Mouse (Mus musculus) liver, embryonic 15.5 days (tissue): Measurements from ENCODE around the gene Kif21a. TPM values are rescaled to one million over a fixed set of nuclear protein-coding genes. Genes with fewer than 3 reads are reported as not detected.

Experiments used
- ATAC-seq: fragments of 200-750 bp; cut with Nextera tagmentation; 2 replicates; pipeline ENCODE4 v1.8.0; 2017; ENCODE audit warnings: moderate number of reproducible peaks, mild to moderate bottlenecking, moderate library complexity; ENCODE audit not compliant: insufficient read depth
- H3K27ac ChIP-seq: fragments of 300-500 bp; sonication (generic); replicated peaks from 2 replicates; pipeline ENCODE4 v1.5.1; 2015; ENCODE audit warnings: mild to moderate bottlenecking, inconsistent platforms
- H3K27me3 ChIP-seq: fragments of 300-500 bp; sonication (generic); 2 replicates; pipeline ENCODE4 v1.6.1; 2015; ENCODE audit warnings: mild to moderate bottlenecking, inconsistent platforms
- H3K36me3 ChIP-seq: fragments of 300-500 bp; sonication (generic); replicated peaks from 2 replicates; pipeline ENCODE4 v1.6.1; 2015; ENCODE audit warnings: moderate library complexity, mild to moderate bottlenecking, inconsistent platforms
- H3K4me1 ChIP-seq: fragments of 300-500 bp; sonication (generic); replicated peaks from 2 replicates; pipeline ENCODE4 v1.6.1; 2015; ENCODE audit warnings: inconsistent platforms
- H3K4me2 ChIP-seq: fragments of 300-500 bp; sonication (generic); 2 replicates; pipeline ENCODE4 v1.6.1; 2015; ENCODE audit warnings: moderate library complexity, mild to moderate bottlenecking, inconsistent platforms
- H3K4me3 ChIP-seq: fragments of 300-500 bp; sonication (generic); replicated peaks from 2 replicates; pipeline ENCODE4 v1.5.1; 2015; ENCODE audit warnings: mild to moderate bottlenecking, inconsistent platforms
- H3K9ac ChIP-seq: fragments of 300-500 bp; sonication (generic); 2 replicates; pipeline ENCODE4 v1.6.1; 2015; ENCODE audit warnings: moderate library complexity, mild to moderate bottlenecking, inconsistent platforms
- H3K9me3 ChIP-seq: fragments of 300-500 bp; sonication (generic); replicated peaks from 2 replicates; pipeline ENCODE4 v1.6.1; 2016; ENCODE audit warnings: inconsistent platforms
- WGBS: fragments of 180-500 bp; shearing (Covaris S2); methylation state at CpG from one replicate; pipeline ENCODE4 v1.1.7; 2015; ENCODE audit warnings: mixed read lengths; ENCODE audit not compliant: insufficient replicate concordance; 5-methylcytosine and 5-hydroxymethylcytosine counted together
- polyA plus RNA-seq: library from polyadenylated mRNA; unstranded; fragments of >200 nt; fragmentation: Nextera tagmentation; extraction: Ambion mirVana; gene quantifications from 2 replicates; pipeline ENCODE4 v1.2.1, GENCODE M21; 2015

Kif21a gene
- polyA plus RNA-seq, 1 experiment from 2014 or later, result 2.0 TPM

DNA sequence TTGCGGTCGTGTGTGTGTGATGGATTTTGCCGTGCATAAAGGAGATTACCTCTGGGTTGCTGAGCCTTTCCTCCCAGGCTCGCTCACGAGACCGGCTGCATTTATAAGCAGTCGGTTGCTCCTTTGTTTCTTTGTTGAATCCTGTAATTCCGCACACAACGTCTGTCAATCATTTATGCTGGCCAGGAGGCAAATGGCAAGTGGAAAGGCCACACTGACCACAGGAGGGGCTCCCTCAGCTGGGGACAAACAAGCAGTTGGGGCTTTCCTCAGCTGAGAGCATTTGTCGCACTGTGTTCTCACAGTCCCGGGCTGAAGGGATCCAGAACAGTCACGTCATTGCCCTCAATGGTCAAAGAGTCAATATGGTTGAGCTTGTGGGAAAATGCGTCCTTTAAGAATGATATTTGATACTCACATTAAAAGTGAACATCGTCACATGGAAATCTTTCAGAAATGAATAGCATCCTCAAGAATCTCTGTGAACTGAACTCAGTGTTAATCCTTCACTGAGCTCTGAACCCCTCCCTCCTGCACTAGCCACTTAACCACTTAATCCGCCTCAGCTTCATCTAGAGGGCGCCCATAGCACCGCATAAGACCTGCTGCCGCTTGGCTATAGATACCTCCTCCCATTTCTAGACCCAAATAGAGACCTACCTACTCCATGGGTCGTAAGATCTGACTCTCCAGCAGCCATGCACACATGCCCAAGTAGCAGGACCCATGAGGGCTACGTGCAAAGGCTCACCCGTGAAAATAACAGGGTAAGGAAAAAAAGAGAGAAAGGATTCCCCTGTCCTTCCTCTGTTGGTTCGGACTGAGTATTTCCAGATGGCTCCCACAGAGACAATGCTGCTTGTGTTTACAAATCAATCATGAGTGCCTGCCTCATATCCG lies 32.2 kb downstream of the Kif21a start:
- no peaks in the 10 kb centered on the region for H3K4me1 ChIP-seq
- H3K9me3 ChIP-seq, result no peaks in the 10 kb centered on the region
- no peak for ATAC-seq
- 68% methylated on average over 23 of the region's 23 CpGs for WGBS
- H3K9ac ChIP-seq, result no peak overlapping the region
- H3K27me3 ChIP-seq, result no peaks in the 10 kb centered on the region
- no peak overlapping the region for H3K4me2 ChIP-seq
- H3K36me3 ChIP-seq, result no peaks in the 10 kb centered on the region
- no peak overlapping the region for H3K4me3 ChIP-seq
- H3K27ac ChIP-seq, result no peak overlapping the region

DNA sequence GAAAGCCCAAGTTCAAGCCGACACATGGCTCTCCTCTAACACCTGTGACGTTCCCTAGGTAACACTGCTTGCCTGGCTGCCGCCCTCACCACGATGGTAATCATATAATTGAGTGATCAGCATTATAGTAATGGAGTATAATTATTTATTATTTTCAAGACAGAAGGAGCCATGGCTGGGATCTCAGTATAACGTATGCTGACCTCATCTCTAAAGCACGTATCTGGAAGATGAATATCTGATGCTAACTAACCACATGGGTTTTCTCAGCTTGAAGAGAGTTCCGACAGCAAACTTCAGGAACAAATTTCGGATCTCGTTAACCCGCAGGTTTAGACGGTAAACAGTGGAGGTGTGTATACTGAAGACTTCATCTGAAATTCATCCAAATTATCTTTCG lies 33.4 kb downstream of the Kif21a start:
- Histone ChIP-seq H3K4me2 (no peak overlapping the region), H3K36me3 (no peaks in the 10 kb centered on the region), H3K4me3 (no peak overlapping the region), H3K9me3 (no peaks in the 10 kb centered on the region), H3K27ac (no peak overlapping the region), H3K27me3 (no peaks in the 10 kb centered on the region), H3K4me1 (no peaks in the 10 kb centered on the region), H3K9ac (no peak overlapping the region)
- ATAC-seq, result no peak
- 79% methylated on average over 12 of the region's 12 CpGs for WGBS

DNA sequence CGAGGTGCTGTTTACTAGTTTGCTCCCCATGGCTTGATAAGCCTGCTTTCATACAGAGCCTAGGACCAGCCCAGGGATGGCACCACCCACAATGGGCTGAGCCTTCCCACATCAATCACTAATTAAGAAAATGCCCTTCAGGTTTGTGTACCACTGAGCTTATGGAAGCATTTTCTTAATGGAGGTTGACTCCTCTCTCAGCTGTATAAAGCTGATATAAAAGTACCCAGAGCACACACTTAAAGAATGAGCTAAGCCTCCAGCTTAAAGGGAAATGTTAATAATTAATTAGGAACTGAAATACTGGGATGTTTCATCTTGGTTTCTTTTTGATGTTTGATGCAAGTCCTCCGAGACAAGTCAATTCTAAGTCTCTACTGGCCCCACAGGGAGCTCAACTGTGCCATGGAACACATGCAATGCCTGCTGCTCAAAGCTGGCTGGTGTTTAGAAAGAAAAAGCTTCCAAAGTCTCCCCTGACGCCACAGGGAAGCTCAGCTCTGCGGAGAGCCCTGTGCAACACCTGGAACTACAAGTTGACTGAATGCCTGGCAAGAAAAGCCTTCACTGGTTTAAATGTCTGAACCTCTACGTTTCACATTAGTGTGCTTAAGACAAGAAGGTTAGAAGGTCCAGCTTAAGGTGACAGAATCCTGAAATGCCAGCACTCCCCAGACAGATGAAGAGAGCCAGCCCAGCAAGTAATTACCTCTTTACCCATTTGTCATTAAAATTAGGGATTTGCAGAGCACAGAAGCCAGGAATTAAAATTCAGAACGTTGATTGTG lies 36.8 kb downstream of the Kif21a start:
- H3K27ac ChIP-seq, result no peak overlapping the region
- no peak for ATAC-seq
- WGBS, result 26% methylated on average over 6 of the region's 6 CpGs

DNA sequence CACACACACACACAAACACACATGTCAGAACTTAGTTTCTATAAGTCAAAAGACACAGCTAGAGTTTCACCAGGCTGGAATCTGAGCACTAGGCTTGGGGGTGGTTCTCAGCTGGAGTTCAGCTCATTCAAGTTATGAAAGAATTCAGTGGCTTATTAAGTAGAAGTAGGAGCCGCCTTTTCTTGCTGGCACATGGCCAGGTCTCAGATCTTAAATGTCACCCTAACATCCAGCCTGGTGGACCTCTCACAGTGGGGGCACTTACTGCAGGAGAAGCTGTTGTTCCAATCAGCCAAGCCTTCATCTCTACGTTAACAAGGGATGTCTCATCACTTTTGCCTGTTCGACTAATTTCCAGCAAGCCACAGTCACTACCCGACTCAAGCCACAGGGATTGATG lies 39.5 kb downstream of the Kif21a start:
- Histone ChIP-seq H3K4me1 (no peaks in the 10 kb centered on the region), H3K36me3 (no peaks in the 10 kb centered on the region), H3K27ac (no peak overlapping the region), H3K27me3 (no peaks in the 10 kb centered on the region), H3K9me3 (no peaks in the 10 kb centered on the region), H3K9ac (no peak overlapping the region), H3K4me2 (no peak overlapping the region), H3K4me3 (no peak overlapping the region)
- WGBS, result 61% methylated on average over 4 of the region's 4 CpGs
- ATAC-seq, result no peak

More for the DNA sequence above, 36.8 kb downstream of the Kif21a start:
- H3K4me2 ChIP-seq, result peak overlapping the region; percentile 2; the same call in 1 of the 2 replicates
- H3K4me3 ChIP-seq, result no peak overlapping the region
- H3K27me3 ChIP-seq, result no peaks in the 10 kb centered on the region
- no peaks in the 10 kb centered on the region for H3K36me3 ChIP-seq
- no peak overlapping the region for H3K9ac ChIP-seq
- no peaks in the 10 kb centered on the region for H3K4me1 ChIP-seq
- no peaks in the 10 kb centered on the region for H3K9me3 ChIP-seq

DNA sequence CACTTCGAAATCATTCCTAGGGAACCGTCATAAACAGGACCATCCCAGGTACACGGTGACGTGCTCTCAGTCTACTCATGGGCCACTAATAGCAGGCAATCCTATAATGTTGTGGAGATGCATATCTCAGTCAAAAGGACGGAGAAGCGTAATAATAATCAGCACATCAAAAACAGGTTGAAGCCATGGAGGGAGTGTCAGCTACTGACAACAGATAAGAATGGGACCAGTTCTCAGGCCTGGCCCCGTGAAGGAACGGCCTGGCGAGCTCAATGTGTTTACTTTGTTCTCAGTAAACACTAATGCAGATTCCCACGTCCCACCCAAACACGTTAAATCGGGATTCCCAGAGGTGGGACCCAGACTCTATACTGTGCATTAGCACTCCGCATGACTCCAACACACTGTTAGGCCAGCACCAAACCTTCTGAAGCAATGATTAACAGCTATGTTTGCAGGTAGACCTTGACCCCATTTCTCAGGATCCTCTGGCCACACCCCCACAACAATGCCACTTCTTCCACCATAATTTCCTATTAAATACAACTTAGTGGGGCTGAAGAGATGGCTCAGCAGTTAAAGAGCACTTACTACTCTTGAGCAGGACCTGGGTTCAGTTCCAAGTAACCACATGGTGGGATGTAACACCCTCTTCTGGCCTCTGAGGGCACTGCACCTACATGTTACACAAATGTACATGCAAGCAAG lies 42.5 kb downstream of the Kif21a start:
- WGBS, result 69% methylated on average over 13 of the region's 13 CpGs
- Histone ChIP-seq H3K27me3 (no peaks in the 10 kb centered on the region), H3K4me3 (no peak overlapping the region), H3K9me3 (no peaks in the 10 kb centered on the region), H3K4me1 (no peaks in the 10 kb centered on the region), H3K36me3 (no peaks in the 10 kb centered on the region), H3K27ac (no peak overlapping the region), H3K9ac (no peak overlapping the region), H3K4me2 (no peak overlapping the region)
- no peak for ATAC-seq

DNA sequence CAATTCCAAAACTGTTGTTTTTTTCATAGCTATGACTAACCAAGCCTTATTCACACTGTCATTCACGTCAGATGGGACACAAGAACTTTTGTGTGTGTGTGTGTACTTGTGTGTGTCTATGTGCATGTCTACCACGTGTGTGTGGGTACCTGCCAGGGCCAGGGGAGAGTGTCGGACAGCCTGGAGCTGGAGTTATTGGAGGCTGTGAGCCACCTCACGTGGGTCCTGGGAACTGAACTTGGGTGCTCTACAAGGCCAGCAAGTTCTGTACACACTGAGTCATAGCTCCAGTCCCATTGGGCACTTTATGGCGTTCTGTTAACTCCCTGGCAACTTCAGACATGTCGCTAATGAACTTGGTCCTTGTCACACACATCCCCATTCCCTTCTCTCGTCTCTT lies 45.0 kb downstream of the Kif21a start:
- no peak overlapping the region for H3K4me2 ChIP-seq
- no peak overlapping the region for H3K4me3 ChIP-seq
- no peaks in the 10 kb centered on the region for H3K4me1 ChIP-seq
- WGBS, result 62% methylated on average over 7 of the region's 7 CpGs
- ATAC-seq, result no peak
- H3K9me3 ChIP-seq, result no peaks in the 10 kb centered on the region
- no peak overlapping the region for H3K27ac ChIP-seq
- no peak overlapping the region for H3K9ac ChIP-seq
- no peaks in the 10 kb centered on the region for H3K36me3 ChIP-seq
- no peaks in the 10 kb centered on the region for H3K27me3 ChIP-seq

DNA sequence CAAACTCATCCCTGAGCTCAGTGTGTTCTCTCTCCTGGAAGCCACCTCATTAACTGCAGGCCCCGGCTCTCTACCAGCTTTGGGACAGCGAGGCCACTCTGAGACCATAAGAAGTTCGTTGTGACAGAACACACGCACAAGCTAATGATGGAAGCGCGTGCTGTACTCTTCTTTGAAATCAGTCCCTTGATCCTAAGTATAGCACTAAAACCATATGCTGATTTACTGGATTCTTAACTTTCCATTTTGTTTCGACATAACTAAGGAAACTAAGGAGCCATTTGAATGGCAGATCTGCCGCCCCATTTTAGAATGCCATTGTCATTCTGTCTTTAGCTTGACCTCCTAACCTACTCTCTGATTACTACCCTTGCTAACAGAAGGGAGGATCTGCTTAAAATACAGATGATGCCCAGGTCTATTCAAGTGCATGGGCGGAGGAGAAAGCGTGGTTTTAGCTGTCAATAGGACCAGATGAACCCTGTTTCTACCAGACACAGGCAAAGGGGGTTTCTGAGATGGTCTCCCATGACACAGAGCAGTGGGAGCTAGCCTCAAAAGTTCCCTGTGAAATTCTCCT lies 48.6 kb downstream of the Kif21a start:
- Histone ChIP-seq H3K4me3 (no peak overlapping the region), H3K36me3 (no peaks in the 10 kb centered on the region), H3K9me3 (no peaks in the 10 kb centered on the region), H3K9ac (no peak overlapping the region), H3K27ac (no peak overlapping the region), H3K4me2 (no peak overlapping the region), H3K4me1 (no peaks in the 10 kb centered on the region), H3K27me3 (no peaks in the 10 kb centered on the region)
- 74% methylated on average over 10 of the region's 10 CpGs for WGBS
- ATAC-seq, result no peak

DNA sequence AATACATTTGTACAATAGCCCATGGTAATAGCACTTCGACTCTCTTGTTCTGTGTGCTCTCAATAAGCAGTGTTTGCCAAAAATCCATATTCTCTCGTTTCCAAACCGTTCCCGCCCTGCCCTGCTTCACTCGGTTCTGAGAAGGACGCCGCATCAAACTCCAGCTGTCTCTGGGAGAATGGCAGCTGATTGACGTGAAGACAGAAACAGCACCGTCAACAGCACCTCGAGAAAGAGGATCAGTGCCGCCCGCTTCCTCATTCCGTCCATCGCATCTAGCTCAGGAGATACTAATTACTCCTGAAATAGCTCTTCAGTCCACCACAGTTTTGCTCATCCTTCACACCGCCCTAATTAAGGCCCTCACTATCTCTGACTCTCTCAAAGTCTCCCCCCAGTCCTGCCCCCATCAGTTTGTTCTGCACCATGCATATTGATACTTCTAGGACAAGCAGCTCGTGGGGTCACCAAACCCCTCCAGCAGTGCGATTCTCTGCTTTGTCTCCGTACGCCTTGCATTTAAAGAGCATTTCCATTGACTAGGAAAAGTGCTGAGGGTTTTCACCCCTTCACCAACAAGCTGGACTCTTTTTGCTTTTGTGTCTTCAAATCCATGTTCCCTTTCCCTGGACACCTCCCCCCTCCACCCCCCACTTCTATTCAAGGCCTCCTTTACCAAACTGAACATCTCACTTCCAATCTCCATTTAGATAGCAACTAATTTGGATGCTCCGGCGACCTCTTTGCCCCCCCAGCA lies 49.3 kb downstream of the Kif21a start:
- no peaks in the 10 kb centered on the region for H3K9me3 ChIP-seq
- no peak for ATAC-seq
- no peak overlapping the region for H3K9ac ChIP-seq
- no peak overlapping the region for H3K27ac ChIP-seq
- H3K36me3 ChIP-seq, result no peaks in the 10 kb centered on the region
- H3K4me1 ChIP-seq, result no peaks in the 10 kb centered on the region
- H3K4me2 ChIP-seq, result no peak overlapping the region
- H3K27me3 ChIP-seq, result no peaks in the 10 kb centered on the region
- no peak overlapping the region for H3K4me3 ChIP-seq
- 68% methylated on average over 21 of the region's 21 CpGs for WGBS

DNA sequence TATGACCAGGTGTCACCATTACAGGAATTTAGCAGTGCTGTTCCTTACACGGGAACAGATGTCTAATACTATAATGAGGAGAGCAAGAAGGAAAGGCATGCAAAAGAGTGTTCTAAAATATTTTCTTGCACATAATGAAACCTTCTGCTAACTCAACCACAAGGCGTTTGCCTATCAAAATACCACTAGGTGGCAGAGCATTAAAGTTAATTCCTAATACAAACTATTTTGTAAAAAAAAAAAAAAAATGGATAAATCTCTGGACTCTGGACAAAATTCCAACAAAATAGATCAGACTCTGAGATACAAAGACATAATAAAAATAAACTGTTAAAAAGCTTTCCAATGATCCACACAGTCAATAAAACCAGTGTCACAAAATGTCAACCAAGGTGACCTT lies 56.9 kb downstream of the Kif21a start:
- WGBS, result 44% methylated on average over 2 of the region's 2 CpGs
- H3K4me1 ChIP-seq, result no peaks in the 10 kb centered on the region
- no peaks in the 10 kb centered on the region for H3K27me3 ChIP-seq
- no peak for ATAC-seq
- no peak overlapping the region for H3K4me3 ChIP-seq
- H3K27ac ChIP-seq, result no peak overlapping the region
- no peak overlapping the region for H3K4me2 ChIP-seq
- no peaks in the 10 kb centered on the region for H3K9me3 ChIP-seq
- no peak overlapping the region for H3K9ac ChIP-seq
- H3K36me3 ChIP-seq, result no peaks in the 10 kb centered on the region

DNA sequence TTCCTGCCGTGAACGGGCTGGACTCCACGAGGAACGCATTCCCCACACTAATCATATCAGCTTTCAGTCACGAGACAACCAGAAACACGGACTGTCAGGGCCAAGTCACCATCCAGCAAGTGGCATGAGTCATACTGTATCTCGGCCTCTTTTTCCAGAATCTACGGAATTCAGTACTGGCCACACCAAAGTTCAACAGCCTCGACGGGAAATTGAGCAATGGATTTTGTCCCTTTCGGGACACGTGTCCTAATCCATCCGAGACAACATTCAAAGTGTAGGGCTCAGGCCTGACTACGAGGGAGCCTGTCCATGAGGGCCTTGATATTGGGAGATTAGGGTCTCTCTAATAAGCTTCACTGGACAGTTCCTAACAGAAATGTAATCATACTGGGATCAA lies 57.4 kb downstream of the Kif21a start:
- H3K27me3 ChIP-seq, result no peaks in the 10 kb centered on the region
- no peaks in the 10 kb centered on the region for H3K4me1 ChIP-seq
- no peak overlapping the region for H3K27ac ChIP-seq
- H3K4me3 ChIP-seq, result no peak overlapping the region
- no peaks in the 10 kb centered on the region for H3K36me3 ChIP-seq
- no peak overlapping the region for H3K9ac ChIP-seq
- H3K9me3 ChIP-seq, result no peaks in the 10 kb centered on the region
- H3K4me2 ChIP-seq, result no peak overlapping the region
- 73% methylated on average over 14 of the region's 14 CpGs for WGBS
- no peak for ATAC-seq
